Mouse (Mus musculus): ENCODE measurements around the gene Lpar4.

- TF ChIP-seq POLR2A (IDR thresholded peaks at IDR 0.05; ENCODE audit: insufficient read depth, low read depth, low read length): no peak
- no peak for TF ChIP-seq CTCF (IDR thresholded peaks at IDR 0.05; ENCODE audit: insufficient read depth, low read depth, low read length)
Measured at GRCm38 (mm10) chrX:106953840-106954239, 33.4 kb downstream of the Lpar4 start.

All from olfactory bulb, adult 2 months (tissue).